Comparison of ENCODE assay signal across 33 mouse cellular contexts in genomic region chr9:72936301-72936700, GRCm38 (mm10). TPM values are rescaled to one million over a fixed set of nuclear protein-coding genes. Genes with fewer than 3 reads are reported as not detected.
DNase-seq lines count a peak whose midpoint lies in the region; ATAC-seq and TF ChIP-seq lines count a peak whose summit lies in the region.
"Had no signal": no experiment of that assay in that cellular context is flagged by ENCODE, and none has a peak within 500 bp of the region (broad histone marks: within the 10 kb centered on the region; RNA-seq: fewer than 3 reads in every experiment).

No protein-coding gene starts in this region.

- no peaks in the 10 kb centered on the region for H3K27me3 ChIP-seq in forebrain, embryonic 12.5 days
- H3K27me3 ChIP-seq in forebrain, embryonic 14.5 days (replicated peaks; ENCODE audit: control insufficient read depth, insufficient read depth, low read length) = no peaks in the 10 kb centered on the region
- H3K27me3 ChIP-seq: heart, embryonic 12.5 days; limb, embryonic 15.5 days; midbrain, embryonic 15.5 days; neural tube, embryonic 15.5 days; Patski had no signal

- H3K9me3 ChIP-seq in forebrain, embryonic 12.5 days = no peaks in the 10 kb centered on the region
- H3K9me3 ChIP-seq in forebrain, embryonic 14.5 days (replicated peaks; ENCODE audit: control insufficient read depth, low read length) = no peaks in the 10 kb centered on the region
- H3K9me3 ChIP-seq: heart, embryonic 12.5 days; limb, embryonic 10.5 days; limb, embryonic 15.5 days; midbrain, embryonic 15.5 days; neural tube, embryonic 15.5 days had no signal

- H3K27ac ChIP-seq in forebrain, embryonic 12.5 days = 0 out of 2 replicates have a peak overlapping the region, but pooled peaks have one; percentile 50
- no peak overlapping the region for H3K27ac ChIP-seq in forebrain, embryonic 14.5 days (ENCODE audit: low read depth, low read length)
- H3K27ac ChIP-seq in layer of hippocampus, adult 2 months = peak overlapping the region; percentile 55; the same call in 1 of the 2 replicates
- H3K27ac ChIP-seq: heart, adult 2 months; hindbrain, embryonic 14.5 days; limb, embryonic 10.5 days; limb, embryonic 15.5 days; midbrain, embryonic 15.5 days; neural tube, embryonic 15.5 days had no signal

- no peaks in the 10 kb centered on the region for H3K4me1 ChIP-seq in forebrain, embryonic 12.5 days
- no peaks in the 10 kb centered on the region for H3K4me1 ChIP-seq in forebrain, embryonic 14.5 days (ENCODE audit: control insufficient read depth, insufficient read depth, low read length)
- H3K4me1 ChIP-seq: heart, embryonic 12.5 days; limb, embryonic 10.5 days; limb, embryonic 15.5 days; midbrain, embryonic 15.5 days; neural tube, embryonic 15.5 days had no signal

- no peak for DNase-seq in forebrain, embryonic 14.5 days (ENCODE audit: low spot score)
- DNase-seq in layer of hippocampus, adult 2 months (ENCODE audit: low spot score in 2 of 2) = no peak
- no peak for DNase-seq in layer of hippocampus, postnatal 36 days
- DNase-seq in fat pad, adult 2 months (ENCODE audit: extremely low read depth, low read depth, low spot score) = peak; percentile 56
- peak; percentile 18 for DNase-seq in lung, postnatal 14 days
- no peak for DNase-seq in urinary bladder, postnatal 10 days (ENCODE audit: low spot score)
- no peak for DNase-seq in urinary bladder, postnatal 14 days (ENCODE audit: low spot score)
- DNase-seq: adrenal gland, adult 2 months; cerebellum, adult 8-10 months; cerebellum, postnatal 36 days; gastrocnemius, postnatal 14 days; heart, adult 2 months; kidney, adult 18-20 months; kidney, postnatal 36 days; spleen, adult 18-20 months; thymus, postnatal 14 days had no signal

- no peak for ATAC-seq in forebrain, embryonic 12.5 days (ENCODE audit: low FRiP score)
- ATAC-seq in forebrain, embryonic 14.5 days = no peak
- ATAC-seq: midbrain, embryonic 15.5 days; Patski had no signal

- TF ChIP-seq CTCF in layer of hippocampus, adult 2 months (conservative IDR thresholded peaks at IDR 0.05) = no peak

- 81% methylated on average over 2 of the region's 2 CpGs for WGBS in forebrain, embryonic 12.5 days
- WGBS in forebrain, embryonic 14.5 days = 74% methylated on average over 2 of the region's 2 CpGs

- no peak overlapping the region for H3K4me2 ChIP-seq in forebrain, embryonic 12.5 days
- H3K4me2 ChIP-seq in forebrain, embryonic 14.5 days (ENCODE audit: low read length) = no peak overlapping the region
- H3K4me2 ChIP-seq: heart, embryonic 12.5 days; hindbrain, embryonic 14.5 days; limb, embryonic 15.5 days; midbrain, embryonic 15.5 days; neural tube, embryonic 15.5 days had no signal

- H3K9ac ChIP-seq in forebrain, embryonic 12.5 days = no peak overlapping the region
- no peak overlapping the region for H3K9ac ChIP-seq in forebrain, embryonic 14.5 days (ENCODE audit: low read length)
- H3K9ac ChIP-seq: heart, embryonic 12.5 days; hindbrain, embryonic 14.5 days; limb, embryonic 15.5 days; midbrain, embryonic 15.5 days; neural tube, embryonic 15.5 days had no signal

- no peak overlapping the region for H3K4me3 ChIP-seq in forebrain, embryonic 12.5 days (replicated peaks)
- no peak overlapping the region for H3K4me3 ChIP-seq in forebrain, embryonic 14.5 days (ENCODE audit: low read depth, low read length)
- no peak overlapping the region for H3K4me3 ChIP-seq in layer of hippocampus, adult 2 months
- H3K4me3 ChIP-seq: heart, adult 2 months; heart, embryonic 12.5 days; limb, embryonic 10.5 days; limb, embryonic 15.5 days; midbrain, embryonic 15.5 days; neural tube, embryonic 15.5 days had no signal

- peaks cover 9% of the 10 kb centered on the region; the same call in 1 of the 2 replicates for H3K36me3 ChIP-seq in forebrain, embryonic 12.5 days (replicated peaks)
- H3K36me3 ChIP-seq in forebrain, embryonic 14.5 days (ENCODE audit: control insufficient read depth, insufficient read depth, low read length) = no peaks in the 10 kb centered on the region
- H3K36me3 ChIP-seq: midbrain, embryonic 15.5 days had no signal

RNA-seq across cellular contexts. Expression of gene Pygo1, which starts 10.9 kb away (rescaled TPM):
- polyA plus RNA-seq in forebrain, embryonic 12.5 days (2016; fragmentation: Nextera tagmentation; extraction: Ambion mirVana) = 12.5 TPM in 2 replicates
- 10.8 and 13.8 TPM in 2 replicates for polyA plus RNA-seq in forebrain, embryonic 14.5 days (2014; fragmentation: Nextera tagmentation; extraction: Ambion mirVana)
- total RNA-seq in layer of hippocampus, adult 2 months (2021) = 10 to 100 TPM; 30.9 to 32.9 TPM
- 10 to 100 TPM; 29.5 to 30.8 TPM for total RNA-seq in layer of hippocampus, postnatal 36 days (2021)
- total RNA-seq: hematopoietic stem cell, adult 5-6 weeks; MEL had no signal

RNA-seq across cellular contexts. Expression of gene Dyx1c1, which starts 22.3 kb away (rescaled TPM):
- polyA plus RNA-seq in forebrain, embryonic 12.5 days (2016; fragmentation: Nextera tagmentation; extraction: Ambion mirVana) = 1.6 and 2.6 TPM in 2 replicates
- 2.1 and 2.3 TPM in 2 replicates for polyA plus RNA-seq in forebrain, embryonic 14.5 days (2014; fragmentation: Nextera tagmentation; extraction: Ambion mirVana)
- total RNA-seq in layer of hippocampus, adult 2 months (2021) = 1 to 10 TPM; 2.5 to 3.8 TPM
- 1 to 10 TPM; 2.2 to 2.6 TPM for total RNA-seq in layer of hippocampus, postnatal 36 days (2021)

RNA-seq across cellular contexts. Expression of gene Gm44503, which starts 22.4 kb away (rescaled TPM):
- polyA plus RNA-seq in forebrain, embryonic 12.5 days (2016; fragmentation: Nextera tagmentation; extraction: Ambion mirVana) = not detected in 2 replicates
- not detected in 2 replicates for polyA plus RNA-seq in forebrain, embryonic 14.5 days (2014; fragmentation: Nextera tagmentation; extraction: Ambion mirVana)
- not detected for total RNA-seq in layer of hippocampus, adult 2 months (2021)
- under 1 TPM; 0.27 to 0.33 TPM for total RNA-seq in layer of hippocampus, postnatal 36 days (2021)
- total RNA-seq: adrenal gland, adult 2 months; gastrocnemius, postnatal 14 days; hematopoietic stem cell, adult 5-6 weeks; layer of hippocampus, adult 8-10 months; left cerebral cortex, postnatal 10 days; MEL had no signal
- polyA plus RNA-seq: heart, adult 2 months; heart, embryonic 12.5 days; heart, postnatal 0 days; intestine, embryonic 14.5 days; kidney, embryonic 16.5 days; limb, embryonic 10.5 days; limb, embryonic 15.5 days; liver, embryonic 16.5 days; midbrain, embryonic 15.5 days; neural tube, embryonic 15.5 days; Patski; stomach, embryonic 16.5 days had no signal

RNA-seq across cellular contexts. Expression of gene Ccpg1os, which starts 48.9 kb away (rescaled TPM):
- 21.4 and 22.8 TPM in 2 replicates for polyA plus RNA-seq in forebrain, embryonic 12.5 days (2016; fragmentation: Nextera tagmentation; extraction: Ambion mirVana)
- polyA plus RNA-seq in forebrain, embryonic 14.5 days (2014; fragmentation: Nextera tagmentation; extraction: Ambion mirVana) = 26.0 and 28.2 TPM in 2 replicates
- 10 to 100 TPM in 1 of 2 experiments, 1 to 10 TPM in 1; 9.3 to 11.0 TPM for total RNA-seq in layer of hippocampus, adult 2 months (2021)
- 10 to 100 TPM; 11.0 to 11.7 TPM for total RNA-seq in layer of hippocampus, postnatal 36 days (2021)

RNA-seq across cellular contexts. Expression of gene Ccpg1, which starts 48.9 kb away (rescaled TPM):
- 26.0 and 28.9 TPM in 2 replicates for polyA plus RNA-seq in forebrain, embryonic 12.5 days (2016; fragmentation: Nextera tagmentation; extraction: Ambion mirVana)
- polyA plus RNA-seq in forebrain, embryonic 14.5 days (2014; fragmentation: Nextera tagmentation; extraction: Ambion mirVana) = 29.5 and 39.8 TPM in 2 replicates
- total RNA-seq in layer of hippocampus, adult 2 months (2021) = 100 to 1,000 TPM; 149 to 152 TPM
- total RNA-seq in layer of hippocampus, postnatal 36 days (2021) = 100 to 1,000 TPM; 160 to 172 TPM

Comparison
In these comparisons a context has a peak if more than half of its experiments do, and no peak if none do; other contexts are left out.
1. DNase-seq: peak in fat pad, adult 2 months (single experiment) and lung, postnatal 14 days (single experiment); none in forebrain, embryonic 14.5 days (single experiment), layer of hippocampus, adult 2 months (0 of 2), layer of hippocampus, postnatal 36 days (0 of 2), urinary bladder, postnatal 10 days (single experiment) and urinary bladder, postnatal 14 days (single experiment).